In the genomic region with DNA sequence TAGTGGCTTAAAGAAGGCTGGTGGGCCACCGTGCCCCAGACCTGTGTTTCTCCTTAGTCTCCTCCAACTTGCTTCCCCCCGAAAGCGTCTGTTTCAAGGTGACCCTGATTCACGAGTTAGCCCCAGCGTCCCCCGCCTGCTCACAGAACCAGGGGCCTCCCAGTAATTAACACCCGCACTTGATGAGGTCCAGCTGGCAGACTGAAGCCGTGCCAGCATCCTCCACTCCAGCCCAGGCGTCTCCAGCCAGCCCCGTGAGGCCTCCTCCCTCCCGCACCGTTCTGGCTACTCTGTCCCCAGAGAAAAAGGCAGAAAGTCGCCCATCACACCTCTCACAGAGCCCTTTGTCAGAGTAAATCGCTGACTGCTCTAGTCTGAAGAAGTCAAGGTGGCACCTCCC, we compare ENCODE assay signal across 8 mouse cellular contexts.
DNase-seq lines count a peak whose midpoint lies in the region; ATAC-seq and TF ChIP-seq lines count a peak whose summit lies in the region.

No protein-coding gene starts in this region.

- no peak for ATAC-seq in forebrain, embryonic 12.5 days (ENCODE audit: low FRiP score)
- ATAC-seq in hindbrain, embryonic 13.5 days (ENCODE audit: low FRiP score): peak; percentile 36; the same call in 1 of the 2 replicates
- ATAC-seq in lung, embryonic 16.5 days (ENCODE audit: low read depth): peak; percentile 77
- ATAC-seq in CD4-positive, CD25-positive, alpha-beta regulatory T cell, adult 4 months: no peak

- H3K36me3 ChIP-seq in forebrain, embryonic 12.5 days (replicated peaks): no peaks in the 10 kb centered on the region
- no peaks in the 10 kb centered on the region for H3K36me3 ChIP-seq in hindbrain, embryonic 13.5 days
- H3K36me3 ChIP-seq in lung, embryonic 16.5 days (ENCODE audit: control insufficient read depth, insufficient read depth, low read length): no peaks in the 10 kb centered on the region

- no peaks in the 10 kb centered on the region for H3K9me3 ChIP-seq in forebrain, embryonic 12.5 days
- H3K9me3 ChIP-seq in hindbrain, embryonic 13.5 days: no peaks in the 10 kb centered on the region
- no peaks in the 10 kb centered on the region for H3K9me3 ChIP-seq in lung, embryonic 16.5 days (ENCODE audit: control insufficient read depth, low read length)

- intact Hi-C loops in gastrocnemius, adult 2 months (cut with DNase I): no loop called here

- 40% methylated on average over 14 of the region's 14 CpGs for WGBS in forebrain, embryonic 12.5 days
- 28% methylated on average over 14 of the region's 14 CpGs for WGBS in hindbrain, embryonic 13.5 days
- WGBS in lung, embryonic 16.5 days: 37% methylated on average over 14 of the region's 14 CpGs

- peak overlapping the region; percentile 17 for H3K4me2 ChIP-seq in forebrain, embryonic 12.5 days
- H3K4me2 ChIP-seq in hindbrain, embryonic 13.5 days: no peak overlapping the region
- H3K4me2 ChIP-seq in lung, embryonic 16.5 days (ENCODE audit: low read depth, low read length): peak overlapping the region; percentile 22; the same call in 1 of the 2 replicates

- peak; percentile 53 for DNase-seq in gastrocnemius, adult 2 months
- no peak for DNase-seq in gastrocnemius, postnatal 4 days (ENCODE audit: low spot score in 2 of 2)
- DNase-seq in right cerebral cortex, postnatal 36 days (ENCODE audit: low spot score in 2 of 2): no peak
- DNase-seq in right cerebral cortex, postnatal 25 days: no peak

- H3K27ac ChIP-seq in gastrocnemius, adult 2 months: no peak overlapping the region
- H3K27ac ChIP-seq in forebrain, embryonic 12.5 days: peak overlapping the region; percentile 90
- H3K27ac ChIP-seq in hindbrain, embryonic 13.5 days: peak overlapping the region; percentile 92
- peak overlapping the region; percentile 27; the same call in 1 of the 2 replicates for H3K27ac ChIP-seq in lung, embryonic 16.5 days (ENCODE audit: low read length)

- H3K9ac ChIP-seq in forebrain, embryonic 12.5 days: no peak overlapping the region
- 0 out of 2 replicates have a peak overlapping the region, but pooled peaks have one; percentile 43 for H3K9ac ChIP-seq in hindbrain, embryonic 13.5 days
- H3K9ac ChIP-seq in lung, embryonic 16.5 days (ENCODE audit: low read length): no peak overlapping the region

- peaks cover 77% of the 10 kb centered on the region for H3K4me1 ChIP-seq in forebrain, embryonic 12.5 days
- peaks cover 90% of the 10 kb centered on the region for H3K4me1 ChIP-seq in hindbrain, embryonic 13.5 days (replicated peaks)
- peaks cover 31% of the 10 kb centered on the region for H3K4me1 ChIP-seq in lung, embryonic 16.5 days (replicated peaks; ENCODE audit: control insufficient read depth, insufficient read depth, low read length)

- peaks cover 4% of the 10 kb centered on the region; the same call in 1 of the 2 replicates for H3K27me3 ChIP-seq in forebrain, embryonic 12.5 days
- H3K27me3 ChIP-seq in hindbrain, embryonic 13.5 days: no peaks in the 10 kb centered on the region
- H3K27me3 ChIP-seq in lung, embryonic 16.5 days (ENCODE audit: control insufficient read depth, insufficient read depth, low read depth, low read length): no peaks in the 10 kb centered on the region

- H3K4me3 ChIP-seq in gastrocnemius, adult 2 months: no peak overlapping the region
- H3K4me3 ChIP-seq in forebrain, embryonic 12.5 days (replicated peaks): no peak overlapping the region
- H3K4me3 ChIP-seq in hindbrain, embryonic 13.5 days: no peak overlapping the region
- H3K4me3 ChIP-seq in lung, embryonic 16.5 days (ENCODE audit: low read length): no peak overlapping the region

- no peak for TF ChIP-seq CTCF in gastrocnemius, adult 2 months (IDR thresholded peaks at IDR 0.05)

Comparison
In these comparisons a context has a peak if more than half of its experiments do, and no peak if none do; other contexts are left out.
1. ATAC-seq: peak in hindbrain, embryonic 13.5 days (single experiment) and lung, embryonic 16.5 days (single experiment); none in forebrain, embryonic 12.5 days (single experiment) and CD4-positive, CD25-positive, alpha-beta regulatory T cell, adult 4 months (single experiment).